Mouse (Mus musculus) adrenal gland, adult 8-10 months (tissue): Measurements from ENCODE around the gene Ugt1a1. TPM values are rescaled to one million over a fixed set of nuclear protein-coding genes. Genes with fewer than 3 reads are reported as not detected.

Source experiments
- DNase-seq: peaks from one replicate; pipeline ENCODE4 v3.0.0; 2022
- total RNA-seq, 4 experiments: library from RNA; stranded (reverse); gene quantifications; 2 replicates each; pipeline ENCODE4 v1.2.4; 2022

The Ugt1a1 gene
- total RNA-seq, 4 experiments from 2014 or later = 0.40 to 83.2 (median 28.8) TPM

DNA sequence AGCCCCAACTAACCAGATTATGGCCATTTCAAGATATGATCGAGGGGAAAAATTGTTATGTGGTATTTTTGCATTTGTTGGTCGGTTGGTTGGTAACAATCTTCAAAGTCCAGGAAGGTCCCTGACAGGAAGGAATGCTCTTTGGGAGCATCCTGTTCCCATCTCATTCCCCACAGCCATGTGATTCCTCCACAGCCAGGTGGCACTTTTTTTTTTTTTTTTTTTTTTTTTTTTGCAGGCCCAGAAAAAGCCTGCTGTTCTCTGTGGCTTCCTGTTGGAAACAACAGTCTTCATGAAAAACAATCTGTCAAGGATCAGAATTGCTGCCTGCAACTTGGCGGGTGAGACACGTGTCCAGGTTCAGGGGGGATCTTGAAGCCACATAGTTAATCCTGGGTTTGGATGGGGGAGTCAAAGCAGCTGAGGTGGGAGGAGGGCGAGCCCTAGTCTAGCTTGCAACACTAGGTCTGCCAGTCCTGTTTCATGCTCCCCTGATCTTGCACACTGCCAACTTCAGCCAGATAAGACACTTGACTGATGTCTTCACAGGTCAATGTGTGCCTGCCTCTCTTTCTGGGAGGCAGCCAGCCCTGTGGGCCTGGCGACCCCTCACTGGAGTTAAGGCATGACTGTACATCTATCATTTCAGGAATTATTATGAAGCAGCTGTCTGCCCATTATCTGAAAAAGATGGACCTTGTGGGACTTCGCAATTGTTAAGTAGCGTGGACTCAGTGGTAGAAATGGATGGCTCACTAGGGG lies 47.3 kb downstream of the Ugt1a1 start:
- no peak for DNase-seq

DNA sequence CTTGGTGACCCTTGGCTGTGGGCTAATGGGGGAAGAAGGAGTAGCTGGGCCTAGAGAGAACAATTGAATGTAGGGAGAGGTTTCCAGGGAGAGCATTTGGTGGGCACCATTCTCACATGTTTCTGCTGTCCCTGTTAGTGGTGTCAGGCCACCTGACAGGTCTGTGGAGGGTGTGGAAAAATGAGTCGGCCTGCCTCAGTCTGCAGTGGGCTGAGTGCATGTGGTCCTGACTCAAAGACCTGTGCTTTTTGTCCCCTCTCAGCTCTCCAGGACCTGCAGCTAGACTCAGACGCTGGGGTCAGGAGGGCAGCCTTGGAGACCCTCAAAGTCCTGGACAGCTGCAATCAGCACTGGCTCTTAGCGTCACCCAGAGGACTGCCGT lies 47.9 kb downstream of the Ugt1a1 start:
- DNase-seq = no peak

DNA sequence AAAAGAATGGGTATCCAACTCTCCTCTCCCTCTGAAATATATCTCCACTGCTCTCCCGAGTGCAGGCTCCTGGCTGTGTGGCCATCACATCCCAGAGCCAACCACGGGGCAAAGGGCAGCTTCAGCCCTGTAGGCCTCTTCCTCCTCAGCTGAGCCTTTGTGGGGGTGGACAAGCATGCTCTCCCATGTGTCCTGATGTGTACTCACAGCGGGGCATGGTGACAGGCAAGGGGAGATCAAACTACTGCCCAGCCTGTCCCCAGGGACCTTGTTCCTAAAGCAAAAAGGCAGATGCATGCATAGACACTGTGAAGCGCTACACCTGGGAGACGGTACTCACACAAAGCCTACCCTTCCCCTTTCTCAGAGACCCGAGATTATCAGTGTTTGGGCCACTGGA lies 48.4 kb downstream of the Ugt1a1 start:
- no peak for DNase-seq

DNA sequence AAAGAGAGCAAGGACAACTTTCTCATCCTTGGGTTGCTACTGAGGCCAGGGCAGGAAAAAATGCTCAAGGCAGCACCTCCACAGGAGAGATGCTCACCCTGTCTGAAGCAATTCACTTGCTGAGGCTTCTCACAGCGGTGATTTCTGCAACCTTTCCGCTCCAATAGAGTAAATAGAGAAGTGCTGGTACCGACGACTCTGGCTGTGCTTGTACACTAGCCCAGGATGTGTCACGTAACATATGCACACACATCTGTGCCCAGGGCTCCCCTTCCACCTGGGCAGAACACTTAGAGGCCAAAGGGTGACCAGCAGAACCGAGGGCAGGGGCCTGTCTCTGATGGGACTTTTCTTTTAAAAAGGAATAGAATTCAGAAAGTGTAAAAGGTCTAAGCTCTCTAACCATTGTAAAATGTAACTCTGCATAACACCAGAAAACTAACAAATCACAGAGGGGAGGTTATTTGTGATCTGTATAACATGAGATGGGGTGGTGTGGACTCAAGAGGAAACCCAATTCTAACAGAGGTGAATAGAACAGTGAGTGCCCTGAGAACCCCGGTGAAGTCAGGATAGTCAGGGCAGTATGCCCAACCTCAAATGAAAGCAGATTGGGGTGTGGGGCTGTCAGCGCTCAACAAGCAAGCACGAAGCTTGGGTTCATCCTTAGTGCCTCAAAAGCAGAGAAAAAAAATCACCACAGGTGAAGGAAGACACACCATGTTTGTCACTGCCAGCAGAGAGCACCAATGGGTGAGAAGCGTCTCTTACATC lies 49.0 kb downstream of the Ugt1a1 start:
- no peak for DNase-seq

DNA sequence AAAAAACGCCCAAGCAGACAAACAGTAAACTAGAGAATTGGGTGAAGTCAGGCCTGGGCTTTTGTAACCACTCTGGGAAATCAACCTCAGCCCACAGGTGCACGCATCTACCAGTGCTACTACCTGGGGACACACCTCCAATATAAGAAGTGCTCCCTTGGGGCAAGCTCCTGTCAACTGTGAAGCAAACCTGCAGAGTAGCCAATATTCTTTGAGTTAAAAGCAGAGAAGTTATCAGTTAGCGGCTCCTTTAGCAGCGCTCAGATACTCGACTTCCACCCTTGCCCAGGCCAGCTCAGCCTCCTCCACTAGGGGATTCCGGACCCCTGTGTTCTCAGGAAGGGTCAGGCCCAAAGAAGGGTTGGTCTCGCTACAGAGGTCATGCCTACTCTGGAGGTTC lies 49.9 kb downstream of the Ugt1a1 start:
- DNase-seq = no peak

DNA sequence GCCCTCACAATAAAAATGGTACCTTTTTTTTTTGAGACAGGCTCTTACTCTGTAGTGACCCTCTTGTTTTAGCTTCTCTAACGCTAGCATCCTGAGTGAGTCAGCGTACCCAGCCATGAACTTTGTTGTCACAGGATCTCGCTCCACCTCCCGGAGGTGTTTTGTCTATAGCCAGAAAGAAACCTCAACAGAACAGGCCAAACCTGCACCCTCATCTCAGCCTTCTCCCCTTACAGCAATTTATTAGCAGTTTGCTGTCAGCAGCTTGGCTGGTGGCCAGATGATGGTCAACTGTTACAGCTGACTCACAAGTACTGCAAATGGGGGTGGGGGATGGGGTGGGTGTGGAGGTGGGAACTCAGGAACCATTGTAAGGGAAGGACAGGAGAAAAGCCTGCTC lies 50.5 kb downstream of the Ugt1a1 start:
- peak; percentile 81 for DNase-seq

DNA sequence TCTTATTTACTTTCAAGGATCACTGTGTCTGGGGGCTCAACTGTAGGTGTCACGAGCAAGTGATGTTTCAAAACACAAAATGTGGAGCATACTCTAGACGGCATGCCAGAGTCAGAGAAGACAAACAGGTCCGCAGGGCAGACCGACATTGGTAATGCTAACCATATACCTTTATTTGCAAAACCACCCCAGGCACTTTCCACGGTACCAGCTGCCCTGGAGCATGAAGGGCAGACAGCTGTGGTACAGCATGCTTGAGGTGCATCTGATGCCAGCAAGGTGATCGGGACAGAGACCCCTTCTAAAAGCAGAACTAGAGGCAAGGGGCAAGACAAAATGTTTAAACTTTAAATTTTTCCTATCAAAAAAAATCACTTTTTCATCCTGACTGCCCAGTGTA lies 51.2 kb downstream of the Ugt1a1 start:
- no peak for DNase-seq

DNA sequence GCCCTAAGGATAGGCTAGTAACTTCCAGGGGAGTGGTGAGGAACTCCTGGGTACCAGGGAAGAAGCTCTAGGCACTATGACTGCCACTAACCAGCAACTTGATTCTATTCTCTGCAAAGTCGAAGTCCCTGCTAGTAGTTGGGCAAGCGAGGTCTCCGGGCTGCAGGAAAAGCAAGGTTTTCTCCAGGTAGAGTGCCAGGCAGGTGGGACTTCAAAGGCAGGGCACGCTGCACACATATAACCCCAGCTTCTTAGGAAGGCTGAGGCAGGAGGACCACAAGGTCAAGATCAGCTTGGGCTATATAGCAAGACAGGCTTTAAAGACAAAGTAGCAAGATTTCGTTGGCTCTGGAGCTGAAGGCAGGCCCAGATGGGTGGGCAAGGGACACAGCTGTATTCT lies 52.0 kb downstream of the Ugt1a1 start:
- no peak for DNase-seq

DNA sequence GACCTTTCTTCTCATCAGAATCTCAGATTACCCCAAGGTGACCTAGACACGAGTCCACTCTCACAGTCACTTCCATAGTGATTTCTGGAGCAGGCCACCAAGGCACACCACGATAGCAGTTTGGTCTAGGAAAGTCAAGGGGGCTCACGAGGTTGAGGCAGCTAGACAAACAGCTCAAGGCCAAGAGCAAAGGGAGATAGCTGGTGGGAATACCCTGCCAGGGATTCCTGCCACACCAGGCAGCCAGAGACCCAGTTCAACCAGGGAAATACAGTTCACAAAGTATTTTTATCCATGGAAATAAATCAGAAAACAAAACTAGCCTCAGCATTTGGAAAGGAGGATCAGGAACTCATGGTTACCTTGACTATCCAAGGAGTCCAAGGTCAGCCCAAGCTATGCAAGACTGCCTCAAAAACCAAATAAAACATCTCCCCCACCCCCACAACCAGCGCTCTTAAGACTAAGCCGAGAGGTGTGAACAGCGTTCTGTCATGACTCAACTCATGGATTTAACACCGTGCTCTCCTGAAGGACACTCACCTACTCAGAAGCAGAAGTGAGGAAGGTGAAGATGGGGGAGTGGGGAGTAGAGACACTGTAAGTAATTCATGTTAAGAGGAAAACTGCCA lies 52.6 kb downstream of the Ugt1a1 start:
- no peak for DNase-seq

DNA sequence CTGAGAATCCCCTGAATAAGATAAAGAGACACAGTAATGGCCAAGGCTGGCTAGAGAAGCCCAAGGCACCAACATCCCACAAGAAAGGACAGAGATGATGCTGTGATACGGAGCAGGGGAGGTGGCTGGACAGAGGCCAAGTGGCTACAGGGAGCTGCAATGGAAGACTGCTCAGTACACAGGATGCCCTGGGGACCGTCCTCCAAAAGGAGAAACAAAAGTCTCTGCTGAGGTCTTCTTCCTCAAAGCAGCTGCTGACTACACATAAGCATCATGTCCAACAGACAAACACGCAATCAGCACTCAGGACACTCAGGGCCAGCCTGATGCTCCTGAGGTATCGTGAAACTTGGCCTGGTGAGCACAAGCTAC lies 53.1 kb downstream of the Ugt1a1 start:
- DNase-seq = no peak

DNA sequence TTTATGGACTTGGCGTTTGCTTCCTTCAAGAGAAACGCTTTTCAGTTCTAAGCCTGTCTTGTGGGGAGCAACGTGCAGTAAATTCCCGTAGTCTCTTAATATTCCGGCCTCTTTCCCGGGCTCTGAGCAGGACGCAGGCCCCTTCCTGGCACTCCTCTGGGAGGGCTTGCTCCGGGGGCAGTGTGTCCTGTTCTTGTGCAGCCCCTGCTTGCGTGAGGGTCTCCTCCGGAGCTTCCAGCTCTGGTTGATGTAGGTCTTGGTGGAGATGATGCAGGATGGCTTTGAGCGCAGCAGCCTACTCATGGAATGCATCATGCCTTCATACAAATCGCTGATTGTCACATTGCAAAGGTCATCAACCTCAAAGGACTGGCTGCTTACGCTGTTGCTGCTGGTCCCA lies 54.4 kb downstream of the Ugt1a1 start:
- no peak for DNase-seq

DNA sequence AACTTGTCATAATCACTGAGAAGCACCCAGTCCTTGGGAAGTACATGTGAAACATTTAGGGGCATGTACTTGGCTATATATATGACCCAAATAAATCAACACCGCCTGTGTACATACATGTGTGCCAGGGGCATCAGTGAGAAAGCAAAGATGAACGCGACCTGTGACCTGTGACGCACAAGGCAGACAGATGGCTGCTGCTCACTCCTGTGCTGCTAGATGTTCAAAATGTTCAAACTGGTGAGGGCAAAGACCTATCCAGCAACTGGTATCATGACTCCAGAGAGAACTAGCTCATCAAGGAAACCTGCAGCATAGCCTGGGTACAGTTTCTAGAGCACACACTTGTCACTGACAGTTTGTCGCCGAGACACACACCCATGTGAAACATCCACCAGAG lies 55.7 kb downstream of the Ugt1a1 start:
- DNase-seq = no peak

DNA sequence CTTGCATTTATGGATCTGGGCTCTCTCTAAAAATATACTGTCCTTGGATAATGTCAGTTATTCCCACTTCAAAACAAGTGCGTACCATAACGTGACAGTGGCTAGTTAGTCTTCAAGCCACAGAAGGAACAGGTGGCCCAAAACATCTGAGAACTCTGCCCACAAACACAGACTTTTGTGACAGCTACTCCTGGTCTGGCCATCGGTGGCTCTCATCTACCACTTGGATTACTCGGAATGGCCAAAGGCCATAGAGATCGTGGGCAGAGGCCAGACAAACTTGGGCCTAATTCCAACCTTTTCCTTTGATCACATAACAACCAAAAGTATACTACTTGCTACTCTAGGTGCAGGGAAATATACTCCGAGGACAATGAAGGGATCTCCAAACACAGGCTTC lies 56.3 kb downstream of the Ugt1a1 start:
- DNase-seq = no peak

Other genes with a start within 250 kb of the Ugt1a1 start
- gene Usp40, start 203.4 kb upstream of the Ugt1a1 start, total RNA-seq = 10 to 100 TPM; 25.3 to 45.1 (median 31.9) TPM
- gene Ugt1a10, start 156.6 kb upstream of the Ugt1a1 start, total RNA-seq = not detected
- under 1 TPM in 1 of 4 experiments, not detected in 3; 0.17 TPM for gene Ugt1a9, start 141.2 kb upstream of the Ugt1a1 start, total RNA-seq
- not detected for gene Ugt1a8, start 124.1 kb upstream of the Ugt1a1 start, total RNA-seq
- 1 to 10 TPM; 1.0 to 4.2 (median 3.2) TPM for gene Ugt1a7c, start 116.9 kb upstream of the Ugt1a1 start, total RNA-seq
- gene Ugt1a6b, start 108.7 kb upstream of the Ugt1a1 start, total RNA-seq = 10 to 100 TPM in 1 of 4 experiments, 1 to 10 TPM in 3; 2.8 to 10.2 (median 5.2) TPM
- gene Ugt1a6a, start 77.2 kb upstream of the Ugt1a1 start, total RNA-seq = 10 to 100 TPM in 2 of 4 experiments, 1 to 10 TPM in 2; 5.9 to 25.6 (median 9.6) TPM
- gene Ugt1a5, start 45.9 kb upstream of the Ugt1a1 start, total RNA-seq = 1 to 10 TPM in 1 of 4 experiments, under 1 TPM in 2, not detected in 1; 0.38 to 1.3 (median 0.73) TPM
- gene Ugt1a2, start 11.4 kb upstream of the Ugt1a1 start, total RNA-seq = under 1 TPM in 3 of 4 experiments, not detected in 1; 0.24 to 0.51 (median 0.28) TPM
- gene Dnajb3, start 6.2 kb upstream of the Ugt1a1 start, total RNA-seq = 1 to 10 TPM; 1.8 to 4.7 (median 3.3) TPM
- under 1 TPM in 2 of 4 experiments, not detected in 2; 0.10 to 0.16 TPM for gene Mroh2a, start 15.0 kb downstream of the Ugt1a1 start, total RNA-seq
- 10 to 100 TPM; 33.0 to 55.0 (median 43.2) TPM for gene Hjurp, start 65.7 kb downstream of the Ugt1a1 start, total RNA-seq
- gene Trpm8, start 65.7 kb downstream of the Ugt1a1 start, total RNA-seq = not detected
- not detected for gene Spp2, start 195.0 kb downstream of the Ugt1a1 start, total RNA-seq